Mouse (Mus musculus): Measurements from ENCODE around the gene Nxn. TPM values are rescaled to one million over a fixed set of nuclear protein-coding genes. Genes with fewer than 3 reads are reported as not detected.

Gene Nxn
- 53.0 and 65.8 TPM in 2 replicates for total RNA-seq (2012; rRNA removed)
- 10 to 100 TPM; 52.8 to 54.3 TPM for polyA plus RNA-seq (2012; ENCODE audit: insufficient read depth in 1 of 2, insufficient read length in 2 of 2, low read depth in 1 of 2, low replicate concordance in 2 of 2, missing spikeins in 1 of 2)

DNA sequence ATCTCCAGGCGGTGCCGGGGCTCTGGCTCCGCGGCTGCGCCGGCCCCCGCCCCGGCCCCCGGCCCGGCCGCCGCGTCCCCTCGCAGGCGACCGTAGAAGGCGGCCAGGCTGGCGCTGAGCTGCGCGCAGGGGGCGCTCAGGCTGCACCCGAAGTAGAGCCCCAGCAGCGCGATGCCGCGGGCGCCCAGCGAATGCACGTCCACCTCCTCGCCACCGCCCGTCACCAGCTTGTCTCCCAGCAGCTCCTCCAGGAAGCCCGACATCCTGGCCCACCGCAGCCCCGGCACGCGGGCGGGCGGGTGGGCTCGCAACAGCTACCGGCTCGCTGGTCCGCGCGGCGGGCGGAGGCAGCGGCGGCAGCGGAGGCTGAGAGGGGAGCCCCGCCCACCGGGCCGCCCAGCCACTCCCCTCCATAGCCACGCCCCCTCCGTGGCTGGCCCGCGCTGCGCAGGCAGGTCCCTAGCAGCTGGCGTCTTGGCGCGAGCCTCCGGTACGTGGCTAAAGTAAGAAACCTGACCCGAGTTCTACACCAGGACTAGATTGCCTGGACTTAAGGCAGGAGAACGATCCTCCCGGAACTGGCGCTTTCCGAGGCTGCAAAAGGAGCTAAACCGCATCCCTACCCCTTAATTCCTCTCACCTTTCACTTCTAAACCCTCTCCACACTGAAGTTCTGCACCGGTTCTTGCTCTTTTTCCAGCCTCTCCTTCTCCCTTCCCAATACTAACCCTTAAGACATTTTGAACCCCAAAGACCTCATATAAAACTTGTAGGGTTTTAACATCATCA is at the start of gene Nxn:
Nxn (minus strand) TSS at position 343 of the 789 bp plus-strand sequence.
- peak within 1 kb of the TSS; percentile 81 for H3K9ac ChIP-seq (ENCODE audit: control insufficient read depth, low read depth, low read length, poor library complexity, severe bottlenecking)
- peak within 1 kb of the TSS; percentile 75 for H3K27ac ChIP-seq (ENCODE audit: control insufficient read depth, low read depth, low read length)
- peaks cover 34% of the 10 kb centered on the region for H3K79me2 ChIP-seq (ENCODE audit: control insufficient read depth, insufficient read depth, low read length, poor library complexity)
- peak within 1 kb of the TSS; percentile 79 to 96 for H3K4me3 ChIP-seq (ENCODE audit: control insufficient read depth in 1 of 2, insufficient read depth in 1 of 2, low read depth in 2 of 2, low read length in 2 of 2)
- H3K9me3 ChIP-seq (replicated peaks; ENCODE audit: insufficient read depth, low read length) = no peaks in the 10 kb centered on the region
- peak; percentile 94 for DNase-seq (ENCODE audit: low read depth, low spot score)
- H3K36me3 ChIP-seq (ENCODE audit: control insufficient read depth in 1 of 2, insufficient read depth in 2 of 2, low read length in 2 of 2) = peaks cover 0 to 21% of the 10 kb centered on the region in 2 experiments; a peak in 2 of 4 replicates
- H3K4me1 ChIP-seq (ENCODE audit: control insufficient read depth in 1 of 2, insufficient read depth in 2 of 2, low read length in 2 of 2) = peaks cover 15 to 19% of the 10 kb centered on the region in 2 experiments
- H3K27me3 ChIP-seq (ENCODE audit: control insufficient read depth in 1 of 2, insufficient read depth in 2 of 2, low read length in 2 of 2) = no peaks in the 10 kb centered on the region
- TF ChIP-seq POLR2A (IDR thresholded peaks at IDR 0.05; ENCODE audit: control insufficient read depth in 1 of 2, insufficient read depth in 1 of 2, low read depth in 1 of 2, low read length in 2 of 2, poor library complexity in 1 of 2) (peak in 1 of 2 experiments; percentile 49; a peak in 2 of 4 replicates), MXI1 (IDR thresholded peaks at IDR 0.05; ENCODE audit: low read depth, low read length) (peak; percentile 12; the same call in 1 of the 2 replicates), KAT2A (conservative IDR thresholded peaks at IDR 0.05; ENCODE audit: low read depth, low read length) (no peak), MYB (IDR thresholded peaks at IDR 0.05; ENCODE audit: low read depth, low read length) (no peak), TBP (IDR thresholded peaks at IDR 0.05; ENCODE audit: low read depth, low read length) (no peak), ZNF384 (IDR thresholded peaks at IDR 0.05; ENCODE audit: low read depth, low read length) (no peak), SIN3A (IDR thresholded peaks at IDR 0.05; ENCODE audit: low read length) (no peak), TCF12 (IDR thresholded peaks at IDR 0.05; ENCODE audit: low read depth, low read length) (no peak), CHD1 (IDR thresholded peaks at IDR 0.05; ENCODE audit: low read depth, low read length) (no peak), NRF1 (IDR thresholded peaks at IDR 0.05; ENCODE audit: insufficient read depth, low read depth, low read length, poor library complexity, severe bottlenecking) (peak; percentile 70), USF1 (IDR thresholded peaks at IDR 0.05; ENCODE audit: low read depth, low read length) (no peak), ZC3H11A (IDR thresholded peaks at IDR 0.05; ENCODE audit: low read depth, low read length) (no peak), E2F4 (IDR thresholded peaks at IDR 0.05; ENCODE audit: borderline replicate concordance, low read depth, low read length) (no peak), TAL1 (IDR thresholded peaks at IDR 0.05; ENCODE audit: low read length) (no peak), MEF2A (IDR thresholded peaks at IDR 0.05; ENCODE audit: extremely low read depth, insufficient replicate concordance, low read depth, low read length, poor library complexity, severe bottlenecking) (no peak), NELFE (IDR thresholded peaks at IDR 0.05; ENCODE audit: low read depth, low read length) (no peak; the same call in none of the 2 replicates), SMC3 (IDR thresholded peaks at IDR 0.05; ENCODE audit: low read depth, low read length) (no peak), HCFC1 (IDR thresholded peaks at IDR 0.05; ENCODE audit: low read depth, low read length) (0 out of 2 replicates have a peak, but pooled peaks have one; percentile 1), BHLHE40 (IDR thresholded peaks at IDR 0.05; ENCODE audit: borderline replicate concordance, low read depth, low read length) (no peak), USF2 (IDR thresholded peaks at IDR 0.05; ENCODE audit: borderline replicate concordance in 1 of 2, insufficient read depth in 1 of 2, low read depth in 1 of 2, low read length in 2 of 2) (no peak), JUND (IDR thresholded peaks at IDR 0.05; ENCODE audit: low read depth, low read length) (no peak), CHD2 (IDR thresholded peaks at IDR 0.05; ENCODE audit: low read length) (no peak), MYC (IDR thresholded peaks at IDR 0.05; ENCODE audit: low read depth, low read length) (no peak), GATA1 (IDR thresholded peaks at IDR 0.05; ENCODE audit: low read depth, low read length) (no peak), UBTF (IDR thresholded peaks at IDR 0.05; ENCODE audit: borderline replicate concordance, insufficient read depth, low read depth, low read length) (peak; percentile 93; the same call in 1 of the 2 replicates), MAZ (IDR thresholded peaks at IDR 0.05; ENCODE audit: low read depth, low read length) (no peak), GABPA (IDR thresholded peaks at IDR 0.05; ENCODE audit: low read depth, low read length) (no peak), MAX (IDR thresholded peaks at IDR 0.05; ENCODE audit: low read length) (no peak; the same call in 1 of the 2 replicates), POLR2AphosphoS2 (IDR thresholded peaks at IDR 0.05; ENCODE audit: low read length) (no peak), MAFK (IDR thresholded peaks at IDR 0.05; ENCODE audit: borderline replicate concordance, low read depth, low read length) (no peak), ZMIZ1 (IDR thresholded peaks at IDR 0.05; ENCODE audit: low read depth, low read length) (no peak), ZKSCAN1 (IDR thresholded peaks at IDR 0.05; ENCODE audit: low read depth, low read length) (no peak), ETS1 (IDR thresholded peaks at IDR 0.05; ENCODE audit: low read depth, low read length) (peak; percentile 20; the same call in 1 of the 2 replicates), CTCF (IDR thresholded peaks at IDR 0.05 in 2 of 3, conservative IDR thresholded peaks at IDR 0.05 in 1 of 3; ENCODE audit: control insufficient read depth in 1 of 3, insufficient read depth in 1 of 3, low read depth in 2 of 3, low read length in 3 of 3, poor library complexity in 1 of 3, severe bottlenecking in 1 of 3) (peak in 2 of 3 experiments; percentile 28 to 56; a peak in 4 of 6 replicates), ELF1 (IDR thresholded peaks at IDR 0.05; ENCODE audit: low read depth, low read length) (no peak)
